Mouse (Mus musculus) ES-E14 (cell line): ENCODE results near the gene Pkmyt1. TPM values are rescaled to one million over a fixed set of nuclear protein-coding genes. Genes with fewer than 3 reads are reported as not detected.

Source experiments
- DNase-seq: peaks from one replicate; pipeline ENCODE4 v3.0.0-alpha.2; 2013; ENCODE audit warnings: low read depth, low spot score
- H3K27ac ChIP-seq: 2 replicates; pipeline ENCODE4 v1.5.1; 2012; ENCODE audit warnings: low read depth, mild to moderate bottlenecking, low read length, moderate library complexity, mixed read lengths; ENCODE audit not compliant: poor library complexity, insufficient read depth, severe bottlenecking
- H3K36me3 ChIP-seq: 2 replicates; pipeline ENCODE4 v1.6.1; 2012; ENCODE audit warnings: mild to moderate bottlenecking, low read length, moderate library complexity, mixed read lengths; ENCODE audit not compliant: control insufficient read depth, poor library complexity, insufficient read depth, severe bottlenecking
- H3K4me1 ChIP-seq, 2 experiments: fragments of 150-350 bp in 1 of 2; sonication (generic) in 1 of 2; 2 replicates each; pipeline ENCODE4 v1.6.1; 2012; ENCODE audit warnings: low read length in 2 of 2, mild to moderate bottlenecking in 1 of 2, mixed read lengths in 1 of 2; ENCODE audit not compliant: control insufficient read depth in 2 of 2, insufficient read depth in 2 of 2, poor library complexity in 1 of 2
- H3K4me3 ChIP-seq, 2 experiments: fragments of 150-350 bp in 1 of 2; sonication (generic) in 1 of 2; 2 replicates each; pipeline ENCODE4 v1.5.1; 2012; ENCODE audit warnings: low read length in 2 of 2, low read depth in 1 of 2, mild to moderate bottlenecking in 1 of 2, mixed read lengths in 1 of 2; ENCODE audit not compliant: insufficient read depth in 1 of 2, poor library complexity in 1 of 2, severe bottlenecking in 1 of 2
- H3K9ac ChIP-seq: 2 replicates; pipeline ENCODE4 v1.6.1; 2012; ENCODE audit warnings: low read depth, mild to moderate bottlenecking, low read length, mixed read lengths; ENCODE audit not compliant: poor library complexity, insufficient read depth, severe bottlenecking
- H3K9me3 ChIP-seq: fragments of 150-350 bp; sonication (generic); 2 replicates; pipeline ENCODE4 v1.6.1; 2012; ENCODE audit warnings: low read depth, mild to moderate bottlenecking, low read length; ENCODE audit not compliant: control insufficient read depth, insufficient read depth
- CHD2 ChIP-seq: IDR thresholded peaks from 2 replicates; pipeline ENCODE4 v1.6.1; 2014; ENCODE audit warnings: mild to moderate bottlenecking, low read depth, low read length, inconsistent platforms
- HCFC1 ChIP-seq: IDR thresholded peaks from 2 replicates; pipeline ENCODE4 v1.6.1; 2012; ENCODE audit warnings: low read length, inconsistent platforms, borderline replicate concordance; ENCODE audit not compliant: insufficient read depth
- MAFK ChIP-seq: IDR thresholded peaks from 2 replicates; pipeline ENCODE4 v1.6.1; 2014; ENCODE audit warnings: mild to moderate bottlenecking, low read depth, low read length, inconsistent platforms; ENCODE audit not compliant: insufficient read depth
- ZC3H11A ChIP-seq: IDR thresholded peaks from 2 replicates; pipeline ENCODE4 v1.6.1; 2012; ENCODE audit warnings: low read depth, mild to moderate bottlenecking, inconsistent platforms, low read length, borderline replicate concordance
- ZNF384 ChIP-seq: IDR thresholded peaks from 2 replicates; pipeline ENCODE4 v1.6.1; 2012; ENCODE audit warnings: low read depth, low read length, inconsistent platforms
- in situ Hi-C, 2 experiments: fragments of 600-800 bp; cut with MboI; formaldehyde crosslinking; loops; one replicate each; pipeline ENCODE4 v1.15.1; 2025; ENCODE audit warnings: low sequenced_read_pairs in 2 of 2, inconsistent platforms in 1 of 2; ENCODE audit not compliant: unreplicated experiment in 2 of 2
- total RNA-seq: library from RNA; depleted of rRNA; stranded (reverse); fragments of 300-350 nt; gene quantifications from 2 replicates; pipeline ENCODE4 v1.2.3, GENCODE M21; 2012

The Pkmyt1 gene
- total RNA-seq, 1 experiment: 24.1 TPM

DNA sequence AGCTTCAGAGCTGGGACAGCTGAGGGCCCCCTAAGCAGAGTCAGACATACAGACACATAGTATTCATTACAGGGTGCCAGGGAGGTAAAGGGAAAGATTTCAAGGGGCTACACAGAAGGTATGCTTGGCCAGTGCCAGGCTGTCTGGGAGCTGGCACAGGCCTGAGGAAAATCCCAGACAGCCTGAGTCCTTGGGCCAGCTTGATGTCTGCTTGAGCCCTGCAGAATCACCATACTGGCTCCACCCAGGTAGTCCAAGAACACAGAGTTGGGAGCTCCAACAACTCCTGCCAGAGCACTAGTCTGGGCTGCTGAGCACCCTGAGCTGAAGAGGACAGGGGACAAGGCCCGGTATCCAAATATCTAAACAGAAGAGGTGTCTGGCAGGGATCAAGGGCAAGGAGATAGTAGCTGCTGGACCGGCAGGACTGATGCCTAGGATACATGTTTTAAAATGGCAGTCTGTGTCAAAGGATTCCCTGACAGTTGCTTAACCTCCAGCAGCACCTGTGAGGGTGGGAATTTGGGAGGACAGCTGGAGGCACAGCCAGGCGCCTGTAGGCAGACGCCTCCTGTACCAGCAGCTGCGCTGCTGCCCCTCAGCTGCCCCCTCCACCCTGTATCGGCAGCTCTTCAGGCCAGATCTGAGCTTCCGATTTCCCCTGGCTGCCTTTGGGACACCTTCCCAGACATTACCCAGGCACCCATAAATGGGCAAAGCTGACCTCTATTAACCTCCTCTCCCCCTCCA is 3.6 kb upstream of the Pkmyt1 start, which contains the start of gene 1520401A03Rik:
Gene 1520401A03Rik (minus strand): TSS at position 408 of the 750 bp plus-strand sequence.
- peaks cover 2 to 3% of the 10 kb centered on the region in 2 experiments; a peak in 1 of 4 replicates for H3K4me1 ChIP-seq
- TF ChIP-seq CHD2 (no peak), ZNF384 (no peak), HCFC1 (no peak), ZC3H11A (no peak), MAFK (no peak)
- in situ Hi-C loops: no loop called here
- no peak within 1 kb of the TSS for H3K9ac ChIP-seq
- DNase-seq: no peak
- no peak within 1 kb of the TSS for H3K27ac ChIP-seq
- no peak within 1 kb of the TSS for H3K4me3 ChIP-seq
- no peaks in the 10 kb centered on the region for H3K9me3 ChIP-seq
- no peaks in the 10 kb centered on the region for H3K36me3 ChIP-seq

- peaks cover 2 to 5% of the 10 kb centered on the region in 2 experiments; a peak in 1 of 4 replicates for H3K4me1 ChIP-seq
- H3K4me3 ChIP-seq: peak overlapping the region; percentile 55 to 67
- H3K27ac ChIP-seq: no peak overlapping the region
- no peak for DNase-seq
- peak overlapping the region; percentile 66; the same call in 1 of the 2 replicates for H3K9ac ChIP-seq
- no peaks in the 10 kb centered on the region for H3K9me3 ChIP-seq
- H3K36me3 ChIP-seq: no peaks in the 10 kb centered on the region
- in situ Hi-C loops: no loop called here
- TF ChIP-seq ZNF384: no peak
- no peak for TF ChIP-seq HCFC1
- no peak for TF ChIP-seq ZC3H11A
- no peak for TF ChIP-seq CHD2
- no peak for TF ChIP-seq MAFK
Measured at GRCm38 (mm10) chr17:23725477-23725876, 659 bp upstream of the Pkmyt1 start.

DNA sequence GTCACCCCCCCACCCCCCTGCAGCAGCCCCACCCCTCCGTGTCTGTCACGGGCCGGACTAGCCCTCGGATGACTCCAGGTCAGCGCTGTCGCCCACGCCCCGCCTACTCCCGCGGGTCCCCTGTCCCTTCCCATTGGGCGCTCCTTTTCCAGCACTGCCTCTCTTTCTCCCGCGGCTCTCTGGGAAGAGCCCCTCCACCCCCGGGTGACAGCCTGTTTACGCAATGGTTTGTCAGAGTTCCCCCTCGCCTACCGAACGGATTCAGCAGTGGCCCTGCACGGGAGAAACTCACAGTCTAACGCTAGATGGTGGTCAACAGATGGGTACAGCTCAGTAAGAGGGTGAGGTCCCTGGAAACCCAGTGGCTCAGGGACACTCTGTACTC is 614 bp downstream of the Pkmyt1 start:
- 0 out of 2 replicates have a peak overlapping the region, but pooled peaks have one; percentile 20 for H3K27ac ChIP-seq
- DNase-seq: no peak
- no peaks in the 10 kb centered on the region for H3K9me3 ChIP-seq
- H3K4me3 ChIP-seq: peak overlapping the region; percentile 87 to 90
- H3K9ac ChIP-seq: peak overlapping the region; percentile 84
- TF ChIP-seq MAFK (no peak), HCFC1 (no peak), ZC3H11A (no peak), ZNF384 (no peak), CHD2 (no peak)
- in situ Hi-C loops: no loop called here
- peaks cover 4 to 5% of the 10 kb centered on the region in 2 experiments; a peak in 1 of 4 replicates for H3K4me1 ChIP-seq
- 0 out of 2 replicates have a peak, but pooled peaks cover 1% of the 10 kb centered on the region for H3K36me3 ChIP-seq

- H3K4me1 ChIP-seq: peaks cover 4 to 5% of the 10 kb centered on the region in 2 experiments; a peak in 1 of 4 replicates
- no peak for DNase-seq
- no peak overlapping the region for H3K27ac ChIP-seq
- H3K9me3 ChIP-seq: no peaks in the 10 kb centered on the region
- in situ Hi-C loops: no loop called here
- H3K9ac ChIP-seq: no peak overlapping the region
- peaks cover 6% of the 10 kb centered on the region; the same call in 1 of the 2 replicates for H3K36me3 ChIP-seq
- no peak overlapping the region for H3K4me3 ChIP-seq
- TF ChIP-seq CHD2 (no peak), ZNF384 (no peak), HCFC1 (no peak), MAFK (no peak), ZC3H11A (no peak)
Measured at GRCm38 (mm10) chr17:23730441-23730840, 4.3 kb downstream of the Pkmyt1 start.
